Mouse (Mus musculus) v-Abl transformed pro-B cells (cell line): ENCODE data around the gene Nphp4.
"Not testable (repeated sequence)": the region's sequence is repeated elsewhere in the genome, so short reads cannot be mapped to it uniquely, and the experiment has no call there.

ENCODE experiments used
- in situ Hi-C, 2 experiments: fragments of 400-800 bp; cut with MboI; formaldehyde crosslinking; loops; one replicate each; pipeline ENCODE4 v1.15.1; 2025; ENCODE audit not compliant: unreplicated experiment in 2 of 2

The Nphp4 gene

DNA sequence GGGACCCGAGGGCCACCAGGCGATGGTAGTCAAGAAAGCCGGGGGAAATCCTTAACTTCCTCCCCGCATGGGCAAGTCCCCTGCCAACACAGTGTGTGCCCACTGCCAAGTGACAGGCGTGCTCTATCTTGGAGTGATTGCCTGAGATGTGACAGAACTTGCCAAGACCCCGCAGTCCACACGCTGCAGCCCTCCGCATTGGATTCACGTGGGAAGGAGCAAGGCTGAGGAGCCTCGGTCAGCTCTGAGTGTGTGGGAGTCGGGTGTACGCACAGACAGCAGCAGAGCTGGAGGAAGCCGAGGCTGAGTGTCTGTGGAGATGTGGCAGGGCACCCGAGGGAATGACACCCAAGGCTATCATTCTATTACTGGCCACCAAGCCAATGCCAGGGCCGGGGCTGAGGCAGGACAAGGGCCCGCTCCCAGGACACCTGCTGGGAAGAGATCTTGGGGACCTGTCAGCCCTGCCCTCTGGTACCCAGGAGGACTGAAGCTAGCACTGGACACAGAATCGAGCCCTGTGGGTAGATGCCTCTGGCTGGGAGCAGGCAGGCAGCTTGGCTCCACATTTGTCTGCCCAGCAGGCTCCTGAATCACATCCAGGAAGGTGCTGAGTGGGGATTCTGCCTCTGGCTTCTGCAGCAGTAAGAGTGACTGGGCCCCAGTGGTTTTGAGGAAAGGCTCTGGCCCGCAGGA is 73.1 kb downstream of the Nphp4 start:
- in situ Hi-C loops = loop anchor here in 1 of 2 experiments (25.0 kb wide), 1 partner anchor 1663 kb away; no protein-coding TSS in a partner anchor

DNA sequence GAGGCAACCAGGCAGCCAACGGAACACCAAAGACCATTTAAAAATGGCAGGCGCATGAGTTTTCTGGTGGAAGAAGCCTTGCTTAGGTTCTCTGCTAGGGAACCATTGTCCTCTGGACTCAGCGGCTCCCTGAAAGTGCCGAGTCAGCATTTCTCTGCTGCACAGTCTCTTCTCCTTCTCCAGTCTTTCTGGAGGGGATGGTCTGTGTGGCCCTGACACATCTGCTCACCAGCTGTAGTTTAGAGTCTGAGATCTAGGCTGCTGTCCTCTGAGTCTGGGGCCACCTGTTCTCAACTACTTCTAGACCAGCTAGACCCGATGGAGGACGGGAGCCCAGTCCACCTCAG is 73.7 kb downstream of the Nphp4 start:
- in situ Hi-C loops = no loop called here

DNA sequence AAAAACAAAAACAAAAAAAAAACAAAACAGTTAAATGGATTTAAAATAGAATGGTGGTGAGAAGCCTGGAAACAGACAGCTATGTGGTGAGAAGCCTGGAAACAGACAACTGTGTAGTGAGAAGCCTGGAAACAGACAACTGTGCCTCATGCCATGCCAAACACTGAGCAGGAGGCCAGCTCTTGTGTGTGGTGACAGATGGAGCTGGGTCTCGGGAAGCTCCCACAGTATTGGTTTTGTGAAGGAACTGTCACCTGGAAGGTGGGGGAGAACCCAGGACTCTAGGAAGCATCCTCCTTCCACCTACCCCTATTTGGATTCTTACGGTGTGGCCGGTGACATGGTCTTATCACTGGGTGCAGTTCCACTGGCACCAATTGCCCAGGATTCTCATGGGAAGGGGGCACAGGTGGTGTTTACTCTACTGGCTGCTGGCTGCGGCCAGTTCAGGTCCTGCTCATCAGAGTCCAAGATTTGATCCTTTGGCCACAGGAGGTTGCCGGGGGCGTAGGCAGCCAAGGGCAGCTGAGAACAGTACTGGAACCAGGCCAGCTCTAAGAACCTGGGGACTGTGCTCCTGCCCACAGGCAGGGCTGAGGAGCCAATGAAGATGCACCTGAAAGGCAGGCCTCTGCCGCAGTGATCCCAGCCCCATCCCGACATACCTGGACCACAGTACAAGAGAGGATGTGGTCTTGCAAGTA is 77.2 kb downstream of the Nphp4 start:
- in situ Hi-C loops = no loop called here

DNA sequence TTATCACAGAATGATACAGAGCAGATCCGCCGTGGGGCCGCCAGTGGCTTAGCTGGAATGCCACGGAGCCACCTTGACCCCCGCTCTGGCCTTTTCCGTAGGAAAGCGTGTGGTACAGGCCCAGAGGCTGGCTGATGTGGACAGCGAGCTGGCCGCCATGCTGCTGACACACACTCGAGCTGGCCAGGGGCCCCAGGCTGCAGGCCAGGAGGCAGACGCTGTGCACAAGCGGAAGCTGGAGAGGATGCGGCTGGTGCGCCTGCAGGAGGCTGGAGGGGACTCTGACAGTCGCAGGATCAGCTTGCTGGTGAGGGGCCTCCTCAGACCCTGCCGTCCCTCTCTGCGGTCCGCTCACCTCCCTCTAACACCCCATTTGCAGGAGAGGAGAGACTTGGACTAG is 77.9 kb downstream of the Nphp4 start:
- in situ Hi-C loops = no loop called here

DNA sequence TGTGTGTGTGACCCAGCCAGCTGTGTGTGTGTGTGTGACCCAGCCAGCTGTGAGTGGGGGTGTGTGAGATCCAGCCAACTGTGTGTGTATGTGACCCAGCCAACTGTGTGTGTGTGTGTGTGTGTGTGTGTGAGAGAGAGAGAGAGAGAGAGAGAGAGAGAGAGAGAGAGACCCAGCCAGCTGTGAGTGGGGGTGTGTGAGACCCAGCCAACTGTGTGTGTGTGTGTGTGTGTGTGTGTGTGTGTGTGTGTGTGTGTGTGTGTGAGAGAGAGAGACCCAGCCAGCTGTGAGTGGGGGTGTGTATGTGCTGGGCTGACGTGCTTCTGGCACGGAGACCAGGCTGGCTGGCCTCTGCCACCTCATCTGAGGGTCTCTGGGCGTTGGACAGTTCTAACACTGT is 79.3 kb downstream of the Nphp4 start:
- in situ Hi-C loops = not testable (repeated sequence)

DNA sequence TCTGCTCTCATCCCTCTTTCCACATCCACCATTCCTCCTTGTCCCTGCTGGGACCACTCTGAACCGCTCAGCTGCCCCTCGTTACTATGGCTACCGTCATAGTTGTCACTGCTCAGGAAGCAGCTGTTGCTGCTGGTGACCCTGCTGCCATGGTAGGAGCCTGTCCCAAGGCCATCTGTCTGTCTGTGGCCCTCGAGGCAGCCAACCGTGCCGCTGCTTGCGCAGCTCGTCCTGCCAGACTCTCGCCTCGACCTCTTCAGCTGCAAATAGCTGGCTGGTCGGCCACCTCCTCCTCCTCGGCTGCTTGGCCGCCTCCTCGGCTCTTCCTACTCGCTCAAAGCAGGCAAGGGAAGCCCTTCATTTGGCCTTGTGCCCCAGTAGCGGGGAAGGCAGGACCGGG is 81.7 kb downstream of the Nphp4 start:
- in situ Hi-C loops = no loop called here

DNA sequence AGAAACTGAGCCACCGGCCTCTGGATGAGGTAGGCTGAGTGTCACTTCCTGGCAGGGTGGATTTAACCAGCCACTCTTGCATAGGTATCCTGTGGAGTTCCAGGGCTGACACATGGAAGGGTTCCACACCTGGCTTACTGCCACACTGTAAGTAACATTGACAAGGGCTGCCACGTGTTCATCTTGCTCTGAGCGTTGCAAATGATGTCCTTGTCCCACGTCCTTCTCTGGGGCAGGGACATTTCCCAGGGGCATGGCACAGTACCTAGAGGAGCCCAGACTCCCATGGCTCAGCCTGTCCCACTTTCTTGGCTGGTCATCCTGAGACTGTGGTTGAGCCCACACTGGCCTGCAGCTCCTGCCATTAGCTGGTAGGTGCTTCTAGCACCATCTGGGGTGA is 91.5 kb downstream of the Nphp4 start:
- in situ Hi-C loops = no loop called here

DNA sequence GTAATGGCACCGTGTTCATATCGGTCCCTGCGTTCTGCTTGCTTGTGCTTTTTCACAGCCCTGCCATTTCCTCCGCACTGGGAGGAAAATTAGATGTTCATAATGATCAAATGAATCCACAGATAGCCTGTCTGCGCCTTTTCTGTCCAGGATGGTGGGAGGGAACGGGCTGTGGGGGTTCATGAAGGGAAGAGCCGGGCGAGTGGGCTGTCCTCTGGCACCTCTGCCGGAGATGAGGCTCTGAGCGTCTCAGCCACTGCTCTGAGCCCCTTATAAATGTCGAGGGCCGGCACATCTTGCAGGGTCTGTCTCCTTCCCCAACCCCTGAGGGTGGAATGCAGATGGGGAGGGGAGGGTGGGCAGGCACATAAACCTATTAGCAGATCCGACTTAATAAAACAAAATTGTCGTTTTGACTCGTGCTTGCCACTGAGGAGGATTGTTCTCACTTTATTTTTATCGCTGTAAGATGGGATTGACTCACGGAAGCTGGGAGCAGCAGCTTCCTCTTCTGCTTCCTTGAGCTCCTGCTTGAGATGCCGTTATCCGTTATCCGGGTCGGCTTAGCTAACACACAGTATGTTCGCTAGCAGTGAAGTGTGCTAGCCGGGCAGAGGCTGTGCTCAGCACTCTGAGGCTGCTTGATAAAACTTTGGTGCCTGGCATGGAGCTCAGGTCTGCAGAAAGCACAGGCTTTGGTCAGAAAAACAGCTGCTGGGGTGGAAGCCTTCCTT is 92.3 kb downstream of the Nphp4 start:
- in situ Hi-C loops = no loop called here

DNA sequence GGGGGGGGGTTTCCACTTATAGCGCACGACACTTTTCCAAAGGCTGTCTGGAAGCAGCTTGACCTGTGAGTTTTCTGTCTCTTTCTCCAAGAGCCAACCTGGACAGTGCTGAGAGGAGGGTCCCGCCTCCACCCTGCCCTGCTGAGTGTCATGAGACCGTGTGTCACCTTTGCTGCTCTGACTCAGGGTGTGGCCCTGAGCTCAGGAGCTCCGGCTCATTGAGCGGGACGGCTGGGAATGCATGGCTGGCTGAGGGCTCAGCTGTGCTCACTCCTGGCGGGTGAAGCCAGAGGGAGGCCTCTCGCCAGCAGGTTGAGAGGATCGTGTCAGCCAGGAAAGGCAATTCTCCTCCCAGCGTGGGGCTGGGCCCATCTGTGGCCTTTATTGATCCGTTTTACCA is 97.8 kb downstream of the Nphp4 start:
- in situ Hi-C loops = no loop called here

DNA sequence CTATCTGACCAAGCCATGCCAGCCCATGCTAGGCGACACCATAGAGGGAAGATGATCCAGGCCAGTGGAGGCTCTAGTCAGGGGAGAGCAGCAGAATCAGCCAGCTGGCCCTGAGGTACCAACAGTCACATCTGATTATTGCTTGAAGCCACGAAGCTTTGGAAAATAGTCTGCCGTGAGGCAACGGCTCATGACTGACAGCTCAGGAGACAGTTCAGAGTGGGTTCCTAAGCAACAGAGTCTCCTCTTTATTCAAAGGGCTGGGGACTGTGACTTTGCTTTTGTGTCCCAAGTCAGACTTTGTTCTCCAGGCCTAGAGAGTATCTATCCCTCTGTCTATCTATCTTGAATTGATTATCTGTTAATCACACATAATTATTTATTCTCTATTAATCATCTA is 100.3 kb downstream of the Nphp4 start:
- in situ Hi-C loops = no loop called here

DNA sequence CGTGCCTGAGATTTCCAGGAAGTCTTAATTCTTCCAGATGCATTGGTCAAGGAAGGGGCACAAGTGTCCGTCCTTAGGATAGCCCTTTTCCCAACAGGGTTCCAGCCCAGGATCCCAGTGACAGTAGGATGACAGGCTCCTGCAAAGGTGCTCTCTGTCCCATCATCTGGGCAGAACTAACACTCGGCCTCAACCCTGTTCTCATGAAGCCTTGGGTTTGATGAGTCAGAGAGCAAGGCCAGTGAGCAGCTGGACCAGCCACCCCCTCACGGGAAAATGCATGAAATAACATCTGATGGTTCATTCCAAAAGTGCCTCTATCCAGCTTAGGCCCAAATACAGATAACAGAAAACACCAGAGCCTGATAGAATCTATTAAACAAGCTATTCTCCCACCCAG is 103.5 kb downstream of the Nphp4 start:
- in situ Hi-C loops = no loop called here

DNA sequence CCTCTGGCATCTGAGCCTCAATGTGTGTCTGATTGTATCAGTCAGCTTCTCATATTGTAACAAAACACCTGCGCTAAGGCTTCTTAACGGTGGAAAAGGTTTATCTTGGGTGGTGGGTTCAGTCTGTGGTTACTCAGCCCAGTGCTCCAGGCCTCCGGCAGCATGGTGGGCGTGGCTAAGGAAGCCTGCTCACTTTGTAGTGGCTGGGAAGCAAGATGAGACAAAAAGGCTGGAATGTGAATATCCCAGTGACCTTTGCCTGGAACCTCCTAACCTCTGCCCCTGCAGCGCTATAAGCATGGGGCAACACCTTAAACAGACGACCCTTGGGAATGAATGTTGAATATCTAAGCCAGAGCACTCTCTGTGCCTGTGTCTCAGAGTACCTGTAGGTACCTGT is 105.7 kb downstream of the Nphp4 start:
- in situ Hi-C loops = no loop called here

DNA sequence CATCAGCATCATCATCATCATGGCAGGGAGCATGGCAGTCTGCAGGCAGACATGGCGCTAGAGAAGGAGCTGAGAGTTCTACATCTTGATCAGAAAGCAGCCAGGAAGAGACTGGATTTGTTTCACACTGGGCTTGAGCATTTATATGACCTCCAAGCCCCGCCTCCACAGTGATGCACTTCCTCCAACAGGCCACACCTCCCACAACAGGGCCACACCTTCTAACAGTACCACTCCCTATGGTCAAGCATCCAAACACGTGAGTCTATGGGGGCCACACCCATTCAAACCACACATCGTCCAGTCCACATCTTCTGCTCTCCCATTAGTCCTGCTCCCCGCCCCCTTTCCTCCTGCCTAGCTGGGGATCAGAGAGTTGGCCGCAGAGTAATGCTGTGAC is 107.1 kb downstream of the Nphp4 start:
- in situ Hi-C loops = no loop called here

DNA sequence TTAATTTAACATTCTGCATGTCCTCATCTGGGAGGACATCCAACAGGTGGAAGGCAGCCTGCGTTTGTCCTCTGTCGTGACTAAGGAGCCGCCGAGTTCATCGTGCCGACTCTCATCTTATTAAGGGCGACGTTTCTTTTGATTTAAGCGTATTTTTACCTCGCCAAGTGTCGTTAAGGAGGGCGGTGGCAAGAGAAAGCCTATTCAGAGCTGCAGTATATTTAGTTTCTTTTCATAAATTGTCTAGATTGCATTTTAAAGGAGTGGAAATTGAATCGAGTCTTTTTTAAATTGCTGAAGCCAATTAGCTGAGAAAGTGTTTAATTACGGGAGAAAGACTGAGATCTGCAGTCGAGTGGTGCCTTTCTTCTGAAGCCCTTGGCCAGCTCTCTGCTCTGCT is 109.0 kb downstream of the Nphp4 start:
- in situ Hi-C loops = no loop called here

DNA sequence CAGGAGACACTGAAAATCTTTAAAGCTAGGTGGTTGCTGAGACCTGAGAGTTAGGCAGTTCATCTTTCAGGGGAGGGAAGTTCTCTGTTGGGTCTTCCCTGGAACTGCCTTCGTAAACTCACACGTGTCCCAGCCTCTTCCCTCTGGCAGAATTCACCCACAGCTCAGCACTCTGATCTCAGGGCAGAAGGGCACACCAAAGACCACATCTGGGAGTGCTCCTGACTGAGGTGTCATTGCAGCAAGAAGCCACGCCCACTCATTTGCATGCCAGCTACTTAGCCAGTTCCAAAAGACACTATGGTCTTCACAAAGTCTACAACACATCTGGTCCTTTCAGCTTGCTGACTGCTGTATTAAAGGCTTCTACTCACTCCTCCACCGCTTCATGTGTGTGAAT is 109.7 kb downstream of the Nphp4 start:
- in situ Hi-C loops = no loop called here

DNA sequence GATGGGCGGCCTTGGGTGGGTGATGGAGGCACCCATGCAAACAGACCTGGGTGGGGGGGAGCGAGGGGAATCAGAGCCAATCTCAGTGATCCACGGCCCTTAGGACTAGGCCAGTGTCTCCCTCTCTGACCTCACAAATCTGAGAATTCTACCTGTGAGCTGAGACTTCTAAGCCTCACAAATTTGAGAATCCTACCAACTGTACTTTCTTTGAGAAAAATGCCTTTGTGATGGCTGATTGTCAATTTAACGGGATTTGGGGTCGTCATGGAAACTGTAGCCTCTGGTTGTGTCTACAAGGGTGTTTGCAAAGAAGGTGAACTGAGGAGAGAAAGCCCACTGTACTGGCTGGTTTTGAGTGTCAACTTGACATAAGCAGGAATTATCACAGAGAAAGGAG is 127.8 kb downstream of the Nphp4 start:
- in situ Hi-C loops = no loop called here

DNA sequence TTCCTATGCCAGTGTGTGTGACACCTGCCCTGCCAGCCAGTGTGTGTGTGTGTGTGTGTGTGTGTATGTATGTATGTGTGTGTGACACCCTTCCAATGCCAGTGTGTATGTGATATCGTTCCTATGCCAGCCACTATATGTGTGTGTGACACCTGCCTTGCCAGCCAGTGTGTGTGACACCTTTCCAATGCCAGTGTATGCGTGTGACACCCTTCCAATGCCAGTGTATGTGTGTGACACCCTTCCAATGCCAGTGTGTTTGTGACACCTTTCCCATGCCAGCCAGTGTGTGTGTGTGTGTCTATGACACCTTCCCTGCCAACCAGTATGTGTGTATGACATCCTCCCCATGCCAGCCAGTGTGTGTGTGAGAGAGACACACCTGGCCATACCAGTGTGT is 132.7 kb downstream of the Nphp4 start:
- in situ Hi-C loops = no loop called here

DNA sequence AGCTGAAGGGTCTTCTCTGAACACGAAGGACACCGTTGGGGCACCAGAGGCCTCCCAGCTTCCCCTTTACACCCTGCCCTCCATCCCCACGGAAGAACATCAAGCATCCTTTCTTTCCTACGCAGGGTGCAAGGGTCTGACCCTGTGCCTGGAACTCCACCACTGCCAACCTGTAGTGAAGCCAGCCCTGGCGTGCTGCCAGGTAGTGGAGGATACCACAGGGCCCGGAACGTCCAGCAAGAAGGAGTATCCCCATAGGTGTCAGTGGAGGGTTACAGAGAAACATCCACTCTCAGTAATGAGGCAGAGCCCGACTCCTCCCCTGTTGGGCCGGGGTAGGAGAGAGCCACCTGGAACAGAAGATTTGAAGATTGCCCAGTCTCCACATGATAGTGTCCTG is 133.5 kb downstream of the Nphp4 start:
- in situ Hi-C loops = no loop called here
